Mouse (Mus musculus) leukemia stem cell, adult 10-12 weeks (primary cell): ENCODE data around the gene Btbd35f11. TPM values are rescaled to one million over a fixed set of nuclear protein-coding genes. Genes with fewer than 3 reads are reported as not detected.

ENCODE experiments used
- polyA plus RNA-seq: library from polyadenylated mRNA; stranded (reverse); fragments of >175 nt; gene quantifications from 2 replicates; pipeline ENCODE4 v1.2.3, GENCODE M21; 2012; ENCODE audit warnings: low replicate concordance

Btbd35f11 gene
- polyA plus RNA-seq = not detected in 2 replicates

DNA sequence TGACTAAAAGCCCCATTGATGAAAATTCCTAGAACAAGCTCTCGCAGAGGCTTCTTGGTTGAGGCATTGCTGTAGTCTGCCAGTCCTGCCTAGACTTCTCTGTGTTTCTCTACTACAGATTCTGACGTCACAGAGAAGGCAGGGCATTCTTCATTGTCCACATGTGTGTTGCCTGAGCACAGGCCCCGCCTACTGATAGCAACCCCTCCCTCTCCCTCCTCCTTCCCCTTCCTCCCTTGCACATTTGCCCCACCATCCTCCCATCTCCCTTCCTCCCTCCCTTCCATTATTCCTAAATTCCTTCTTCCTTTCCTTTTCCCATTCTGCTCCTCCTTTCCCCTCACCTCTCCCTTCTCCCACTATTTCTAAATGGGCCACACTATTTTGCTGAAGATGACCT is at the start of gene Btbd35f11:
TSS of gene Btbd35f11 (minus strand) at position 101 of the 400 bp plus-strand sequence.

Other genes with a start within 250 kb of the Btbd35f11 start
- not detected in 2 replicates for gene Btbd35f24, start 247.9 kb downstream of the Btbd35f11 start, polyA plus RNA-seq